Mouse (Mus musculus) thymus, adult 2 months (tissue): Measurements from ENCODE around the gene Mast3. TPM values are rescaled to one million over a fixed set of nuclear protein-coding genes. Genes with fewer than 3 reads are reported as not detected.

Experiments
- DNase-seq: peaks from one replicate; pipeline ENCODE4 v3.0.0; 2021
- H3K27ac ChIP-seq: fragments of 200-500 bp; 2 replicates; pipeline ENCODE4 v1.5.1; 2012; ENCODE audit warnings: low read length, control low read depth; ENCODE audit not compliant: control insufficient read depth, insufficient read depth
- H3K27me3 ChIP-seq: fragments of 200-500 bp; 2 replicates; pipeline ENCODE4 v1.6.1; 2012; ENCODE audit warnings: mild to moderate bottlenecking, low read length, moderate library complexity, mixed read lengths; ENCODE audit not compliant: control insufficient read depth, insufficient read depth
- H3K36me3 ChIP-seq: fragments of 200-500 bp; 2 replicates; pipeline ENCODE4 v1.6.1; 2012; ENCODE audit warnings: mild to moderate bottlenecking, low read length, moderate library complexity; ENCODE audit not compliant: control insufficient read depth, insufficient read depth
- H3K4me1 ChIP-seq: fragments of 200-500 bp; replicated peaks from 2 replicates; pipeline ENCODE4 v1.6.1; 2012; ENCODE audit warnings: low read length; ENCODE audit not compliant: control insufficient read depth, insufficient read depth
- H3K4me3 ChIP-seq: fragments of 200-500 bp; 2 replicates; pipeline ENCODE4 v1.5.1; 2012; ENCODE audit warnings: mild to moderate bottlenecking, low read length, control low read depth, moderate library complexity; ENCODE audit not compliant: control insufficient read depth, insufficient read depth
- CTCF ChIP-seq: fragments of 200-500 bp; IDR thresholded peaks from 2 replicates; pipeline ENCODE4 v1.5.1; 2012; ENCODE audit warnings: mild to moderate bottlenecking, control low read depth, low read length, moderate library complexity, borderline replicate concordance; ENCODE audit not compliant: control insufficient read depth, poor library complexity, insufficient read depth; ENCODE audit errors: extremely low read depth
- POLR2A ChIP-seq: fragments of 200-500 bp; IDR thresholded peaks from 2 replicates; pipeline ENCODE4 v1.6.1; 2012; ENCODE audit warnings: mild to moderate bottlenecking, low read length, control low read depth, moderate library complexity; ENCODE audit not compliant: control insufficient read depth, poor library complexity, insufficient read depth; ENCODE audit errors: extremely low read depth
- WGBS: fragments of 180-500 bp; shearing (Covaris S2); methylation state at CpG from one replicate; pipeline ENCODE4 v1.1.7; 2018; 5-methylcytosine and 5-hydroxymethylcytosine counted together
- polyA plus RNA-seq: library from polyadenylated mRNA; depleted of rRNA; stranded (reverse); fragments of >200 nt; gene quantifications from 2 replicates; pipeline ENCODE4 v1.2.3, GENCODE M21; 2012

Gene Mast3
- polyA plus RNA-seq, 1 experiment, result 615 TPM

- TF ChIP-seq CTCF, result no peak
- TF ChIP-seq POLR2A, result no peak
- no peak overlapping the region for H3K4me3 ChIP-seq
- DNase-seq, result no peak
- 96% methylated on average over 3 of the region's 3 CpGs for WGBS
- peaks cover 23% of the 10 kb centered on the region for H3K4me1 ChIP-seq
- no peak overlapping the region for H3K27ac ChIP-seq
- H3K27me3 ChIP-seq, result no peaks in the 10 kb centered on the region
- H3K36me3 ChIP-seq, result no peaks in the 10 kb centered on the region
Measured at GRCm38 (mm10) chr8:70834071-70834470, 29.2 kb upstream of the Mast3 start.

- H3K27ac ChIP-seq, result no peak overlapping the region
- H3K4me3 ChIP-seq, result no peak overlapping the region
- no peaks in the 10 kb centered on the region for H3K36me3 ChIP-seq
- TF ChIP-seq CTCF (no peak), POLR2A (no peak)
- peaks cover 19% of the 10 kb centered on the region for H3K4me1 ChIP-seq
- H3K27me3 ChIP-seq, result no peaks in the 10 kb centered on the region
- 60% methylated on average over 15 of the region's 15 CpGs for WGBS
- DNase-seq, result no peak
Measured at GRCm38 (mm10) chr8:70833520-70833919, 28.7 kb upstream of the Mast3 start.

GRCm38 (mm10) chr8:70833018-70833482 lies 28.2 kb upstream of the Mast3 start:
- Histone ChIP-seq H3K4me1 (peaks cover 17% of the 10 kb centered on the region), H3K27me3 (no peaks in the 10 kb centered on the region), H3K36me3 (no peaks in the 10 kb centered on the region), H3K27ac (no peak overlapping the region), H3K4me3 (no peak overlapping the region)
- DNase-seq, result no peak
- WGBS, result 19% methylated on average over 9 of the region's 9 CpGs
- TF ChIP-seq CTCF (no peak), POLR2A (no peak)

GRCm38 (mm10) chr8:70832371-70832770 lies 27.5 kb upstream of the Mast3 start:
- Histone ChIP-seq H3K36me3 (no peaks in the 10 kb centered on the region), H3K4me1 (peaks cover 17% of the 10 kb centered on the region), H3K4me3 (no peak overlapping the region), H3K27me3 (no peaks in the 10 kb centered on the region), H3K27ac (no peak overlapping the region)
- WGBS, result 79% methylated on average over 11 of the region's 11 CpGs
- TF ChIP-seq POLR2A, result no peak
- TF ChIP-seq CTCF, result no peak
- no peak for DNase-seq

- Histone ChIP-seq H3K36me3 (no peaks in the 10 kb centered on the region), H3K4me3 (no peak overlapping the region), H3K27ac (no peak overlapping the region), H3K27me3 (no peaks in the 10 kb centered on the region), H3K4me1 (peaks cover 17% of the 10 kb centered on the region)
- TF ChIP-seq CTCF, result no peak
- no peak for TF ChIP-seq POLR2A
- WGBS, result 97% methylated on average over 8 of the region's 8 CpGs
- DNase-seq, result no peak
Measured at GRCm38 (mm10) chr8:70831517-70831916, 26.7 kb upstream of the Mast3 start.

- Histone ChIP-seq H3K4me3 (no peak overlapping the region), H3K27me3 (no peaks in the 10 kb centered on the region), H3K4me1 (peaks cover 6% of the 10 kb centered on the region), H3K36me3 (no peaks in the 10 kb centered on the region), H3K27ac (no peak overlapping the region)
- WGBS, result 97% methylated on average over 1 of the region's 1 CpGs
- no peak for TF ChIP-seq CTCF
- DNase-seq, result no peak
Measured at GRCm38 (mm10) chr8:70827796-70828195, 22.9 kb upstream of the Mast3 start.

GRCm38 (mm10) chr8:70827010-70827409 lies 22.2 kb upstream of the Mast3 start:
- WGBS, result 97% methylated on average over 2 of the region's 2 CpGs
- no peak for DNase-seq
- Histone ChIP-seq H3K4me3 (no peak overlapping the region), H3K27ac (no peak overlapping the region), H3K27me3 (no peaks in the 10 kb centered on the region), H3K36me3 (no peaks in the 10 kb centered on the region), H3K4me1 (no peaks in the 10 kb centered on the region)
- TF ChIP-seq POLR2A (no peak), CTCF (peak; percentile 32; the same call in 1 of the 2 replicates)
